Mouse (Mus musculus): ENCODE results near the gene Rpl36-ps4. TPM values are rescaled to one million over a fixed set of nuclear protein-coding genes. Genes with fewer than 3 reads are reported as not detected.
"Not testable (repeated sequence)": the region's sequence is repeated elsewhere in the genome, so short reads cannot be mapped to it uniquely, and the experiment has no call there.

Rpl36-ps4 gene
- polyA plus RNA-seq, 1 experiment from 2014 or later, result not detected

GRCm38 (mm10) chr17:87897175-87897574, 23.6 kb upstream of the Rpl36-ps4 start:
- no peak overlapping the region for H3K27ac ChIP-seq
- no peaks in the 10 kb centered on the region for H3K4me1 ChIP-seq (replicated peaks)

GRCm38 (mm10) chr17:87900677-87901076, 20.1 kb upstream of the Rpl36-ps4 start:
- Histone ChIP-seq H3K9me3 (no peaks in the 10 kb centered on the region), H3K4me3 (replicated peaks) (no peak overlapping the region), H3K4me2 (replicated peaks) (no peak overlapping the region), H3K27me3 (replicated peaks) (no peaks in the 10 kb centered on the region), H3K4me1 (replicated peaks) (no peaks in the 10 kb centered on the region), H3K27ac (no peak overlapping the region), H3K9ac (no peak overlapping the region), H3K36me3 (no peaks in the 10 kb centered on the region)
- no peak for ATAC-seq
- WGBS, result 80% methylated on average over 4 of the region's 4 CpGs

More at GRCm38 (mm10) chr17:87897175-87897574, 23.6 kb upstream of the Rpl36-ps4 start:
- WGBS, result 59% methylated on average over 6 of the region's 6 CpGs
- Histone ChIP-seq H3K4me3 (replicated peaks) (no peak overlapping the region), H3K4me2 (replicated peaks) (no peak overlapping the region), H3K36me3 (no peaks in the 10 kb centered on the region), H3K9me3 (no peaks in the 10 kb centered on the region), H3K27me3 (replicated peaks) (no peaks in the 10 kb centered on the region), H3K9ac (no peak overlapping the region)
- ATAC-seq, result no peak

DNA sequence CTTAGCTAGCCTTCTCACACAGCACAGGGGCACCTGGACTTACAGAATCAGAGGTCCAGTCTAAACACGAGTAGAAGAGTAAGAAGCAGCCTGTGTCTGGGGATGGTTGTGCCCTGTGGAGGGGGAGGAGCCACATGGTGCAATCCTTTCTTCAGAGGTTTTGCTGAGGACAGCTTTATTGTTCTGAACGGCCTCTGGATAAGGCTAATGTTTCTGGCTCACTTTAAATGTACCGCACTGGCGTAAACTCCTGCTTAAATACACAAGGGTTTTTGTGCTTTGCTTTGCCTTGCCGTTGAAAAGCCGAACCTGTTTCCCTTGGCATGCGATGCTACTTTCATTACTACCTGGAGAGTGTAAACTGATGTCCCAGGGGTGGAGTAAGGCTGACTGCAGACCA, 19.6 kb upstream of the Rpl36-ps4 start:
- no peaks in the 10 kb centered on the region for H3K27me3 ChIP-seq (replicated peaks)
- no peak for ATAC-seq
- WGBS, result 22% methylated on average over 7 of the region's 7 CpGs
- H3K4me2 ChIP-seq (replicated peaks), result no peak overlapping the region
- H3K9ac ChIP-seq, result no peak overlapping the region
- no peak overlapping the region for H3K4me3 ChIP-seq (replicated peaks)
- no peaks in the 10 kb centered on the region for H3K4me1 ChIP-seq (replicated peaks)
- no peaks in the 10 kb centered on the region for H3K36me3 ChIP-seq
- no peak overlapping the region for H3K27ac ChIP-seq
- no peaks in the 10 kb centered on the region for H3K9me3 ChIP-seq

- H3K4me3 ChIP-seq (replicated peaks), result no peak overlapping the region
- H3K4me1 ChIP-seq (replicated peaks), result no peaks in the 10 kb centered on the region
- no peak overlapping the region for H3K4me2 ChIP-seq (replicated peaks)
- H3K9ac ChIP-seq, result no peak overlapping the region
- no peak for ATAC-seq
- no peaks in the 10 kb centered on the region for H3K27me3 ChIP-seq (replicated peaks)
- no peaks in the 10 kb centered on the region for H3K9me3 ChIP-seq
- 32% methylated on average over 6 of the region's 6 CpGs for WGBS
- H3K27ac ChIP-seq, result no peak overlapping the region
- H3K36me3 ChIP-seq, result no peaks in the 10 kb centered on the region
Observed at GRCm38 (mm10) chr17:87903213-87903612, 17.6 kb upstream of the Rpl36-ps4 start.

GRCm38 (mm10) chr17:87903725-87904124, 17.1 kb upstream of the Rpl36-ps4 start:
- no peak overlapping the region for H3K4me3 ChIP-seq (replicated peaks)
- H3K4me1 ChIP-seq (replicated peaks), result no peaks in the 10 kb centered on the region
- WGBS, result 93% methylated on average over 8 of the region's 8 CpGs
- no peaks in the 10 kb centered on the region for H3K9me3 ChIP-seq
- no peak overlapping the region for H3K9ac ChIP-seq
- no peaks in the 10 kb centered on the region for H3K36me3 ChIP-seq
- no peaks in the 10 kb centered on the region for H3K27me3 ChIP-seq (replicated peaks)
- no peak overlapping the region for H3K4me2 ChIP-seq (replicated peaks)
- no peak for ATAC-seq
- no peak overlapping the region for H3K27ac ChIP-seq

DNA sequence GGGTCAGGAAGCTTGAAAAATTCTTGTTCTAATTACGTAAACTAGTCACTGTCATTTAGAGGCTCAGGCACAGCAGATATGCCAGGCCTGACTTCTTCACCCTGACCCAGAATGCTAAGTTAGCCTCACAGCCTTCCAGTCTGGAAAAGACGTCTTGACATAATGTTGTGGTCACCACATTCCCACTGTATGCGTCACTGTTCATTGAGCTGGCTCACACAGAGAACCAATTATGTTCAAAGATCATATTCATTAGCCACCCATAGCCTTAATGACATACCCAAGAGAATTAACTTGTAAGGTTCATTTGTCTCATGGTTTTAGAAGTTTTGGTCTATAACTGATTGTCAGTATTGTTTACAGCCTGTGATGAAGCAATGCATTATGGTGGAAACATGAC, 5.4 kb upstream of the Rpl36-ps4 start:
- Histone ChIP-seq H3K4me3 (replicated peaks) (no peak overlapping the region), H3K4me2 (replicated peaks) (no peak overlapping the region), H3K27me3 (replicated peaks) (no peaks in the 10 kb centered on the region), H3K27ac (no peak overlapping the region), H3K36me3 (no peaks in the 10 kb centered on the region), H3K4me1 (replicated peaks) (no peaks in the 10 kb centered on the region), H3K9ac (no peak overlapping the region), H3K9me3 (no peaks in the 10 kb centered on the region)
- no peak for ATAC-seq
- 88% methylated on average over 3 of the region's 3 CpGs for WGBS

DNA sequence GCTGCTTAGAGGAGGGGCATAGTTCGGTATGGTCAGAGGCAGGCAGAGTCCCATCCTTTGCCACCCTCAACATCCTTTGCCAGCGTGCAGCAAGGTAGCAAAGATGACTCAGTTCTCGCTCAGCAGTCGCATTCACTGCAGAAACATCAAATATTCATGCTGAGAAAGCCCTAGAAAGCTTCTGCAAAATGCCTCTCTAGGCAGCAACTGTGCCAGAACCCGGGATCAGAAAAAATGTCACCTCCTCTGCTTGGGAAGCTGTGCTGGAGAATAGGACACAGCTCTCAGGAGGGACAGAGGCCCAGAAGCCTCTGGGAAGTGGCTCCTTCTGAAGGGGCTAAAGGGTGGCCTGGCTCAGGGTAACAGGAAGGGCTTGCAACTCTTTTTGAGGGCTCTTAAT, 2.7 kb upstream of the Rpl36-ps4 start:
- Histone ChIP-seq H3K36me3 (no peaks in the 10 kb centered on the region), H3K4me3 (replicated peaks) (no peak overlapping the region), H3K4me2 (replicated peaks) (no peak overlapping the region), H3K27me3 (replicated peaks) (no peaks in the 10 kb centered on the region), H3K9me3 (no peaks in the 10 kb centered on the region), H3K9ac (no peak overlapping the region), H3K4me1 (replicated peaks) (no peaks in the 10 kb centered on the region), H3K27ac (no peak overlapping the region)
- no peak for ATAC-seq
- WGBS, result 76% methylated on average over 5 of the region's 5 CpGs

DNA sequence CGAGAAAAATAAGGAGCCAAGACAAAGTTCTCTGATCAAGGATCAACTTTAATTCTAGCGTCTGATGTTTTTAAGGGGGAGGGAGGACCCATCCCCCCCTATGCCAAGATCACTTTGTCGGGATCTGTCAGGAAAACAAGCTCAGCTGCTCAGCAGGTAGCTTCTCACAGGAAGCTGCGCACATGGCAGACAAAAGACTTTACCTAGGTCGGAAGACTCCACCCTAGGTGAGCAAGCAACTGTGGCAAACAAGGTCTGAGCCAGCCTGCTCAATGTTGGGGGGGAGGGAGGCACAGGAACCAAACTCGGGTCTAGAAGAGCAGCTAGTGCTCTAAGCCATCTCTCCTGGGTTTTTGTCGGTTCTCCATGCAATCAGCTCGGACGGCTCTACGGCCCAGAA, 13.5 kb downstream of the Rpl36-ps4 start:
- H3K27me3 ChIP-seq (replicated peaks), result no peaks in the 10 kb centered on the region
- no peaks in the 10 kb centered on the region for H3K4me1 ChIP-seq (replicated peaks)
- H3K4me2 ChIP-seq (replicated peaks), result no peak overlapping the region
- H3K4me3 ChIP-seq (replicated peaks), result no peak overlapping the region
- no peak for ATAC-seq
- no peaks in the 10 kb centered on the region for H3K36me3 ChIP-seq
- WGBS, result 76% methylated on average over 10 of the region's 10 CpGs
- no peak overlapping the region for H3K9ac ChIP-seq
- no peaks in the 10 kb centered on the region; the same call in 1 of the 2 replicates for H3K9me3 ChIP-seq
- no peak overlapping the region for H3K27ac ChIP-seq

- H3K27ac ChIP-seq, result no peak overlapping the region
- 83% methylated on average over 8 of the region's 8 CpGs for WGBS
- no peaks in the 10 kb centered on the region; the same call in 1 of the 2 replicates for H3K9me3 ChIP-seq
- H3K9ac ChIP-seq, result no peak overlapping the region
- H3K4me1 ChIP-seq (replicated peaks), result no peaks in the 10 kb centered on the region
- no peaks in the 10 kb centered on the region for H3K36me3 ChIP-seq
- ATAC-seq, result no peak
- no peak overlapping the region for H3K4me3 ChIP-seq (replicated peaks)
- H3K27me3 ChIP-seq (replicated peaks), result no peaks in the 10 kb centered on the region
- no peak overlapping the region for H3K4me2 ChIP-seq (replicated peaks)
Observed at GRCm38 (mm10) chr17:87934736-87935135, 14.0 kb downstream of the Rpl36-ps4 start.

DNA sequence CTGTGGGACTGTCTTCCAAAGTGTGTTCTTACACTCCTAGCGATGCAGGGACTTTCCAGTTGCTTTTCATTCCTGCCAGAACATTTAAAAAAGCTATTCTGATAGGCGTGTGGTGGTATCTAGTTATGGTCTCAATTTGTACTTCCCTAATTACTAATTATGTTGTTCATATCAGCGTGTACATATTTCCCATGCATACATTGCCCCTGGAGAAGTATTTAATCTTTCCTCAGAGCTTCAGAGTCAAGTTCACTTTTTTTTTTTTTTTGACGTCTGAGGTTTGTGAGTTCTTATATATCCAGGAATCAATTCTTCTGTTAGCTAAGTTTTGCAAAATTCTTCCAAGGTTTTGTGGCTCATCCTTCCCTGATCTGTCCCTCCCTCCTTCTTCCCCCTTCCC, 15.4 kb downstream of the Rpl36-ps4 start:
- no peaks in the 10 kb centered on the region; the same call in 1 of the 2 replicates for H3K9me3 ChIP-seq
- H3K27ac ChIP-seq, result no peak overlapping the region
- H3K9ac ChIP-seq, result no peak overlapping the region
- H3K36me3 ChIP-seq, result no peaks in the 10 kb centered on the region
- H3K4me3 ChIP-seq (replicated peaks), result no peak overlapping the region
- no peak for ATAC-seq
- 83% methylated on average over 4 of the region's 4 CpGs for WGBS
- no peak overlapping the region for H3K4me2 ChIP-seq (replicated peaks)
- no peaks in the 10 kb centered on the region for H3K27me3 ChIP-seq (replicated peaks)
- H3K4me1 ChIP-seq (replicated peaks), result no peaks in the 10 kb centered on the region

DNA sequence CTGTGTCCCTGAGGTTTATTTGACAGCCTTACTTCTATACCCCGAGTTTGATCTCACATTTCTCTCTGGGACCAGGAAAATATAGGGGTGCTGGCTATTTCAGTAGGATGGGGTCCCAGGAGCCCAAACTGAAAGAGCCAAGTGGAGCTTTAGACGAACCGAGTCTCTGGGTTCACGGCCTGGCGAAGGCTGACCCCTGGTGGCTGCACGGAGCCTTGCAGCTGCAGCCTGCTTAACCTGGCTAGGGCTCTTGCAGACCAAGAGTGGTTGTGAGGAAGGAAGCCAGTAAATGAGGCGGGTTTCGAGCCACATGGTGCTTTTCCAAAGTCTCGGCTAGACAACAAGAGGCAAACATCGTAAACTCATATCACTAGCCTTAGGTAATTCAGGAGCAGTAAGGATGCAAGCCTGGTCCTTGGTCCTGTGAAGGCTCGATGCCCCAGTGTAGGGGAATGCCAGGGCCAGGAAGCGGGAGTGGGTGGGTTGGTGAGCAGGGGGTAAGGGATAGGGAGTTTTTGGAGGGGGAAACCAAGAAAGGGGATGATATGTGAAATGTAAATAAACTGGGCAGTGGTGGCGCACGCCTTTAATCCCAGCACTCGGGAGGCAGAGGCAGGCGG, 28.3 kb downstream of the Rpl36-ps4 start:
- WGBS, result 41% methylated on average over 16 of the region's 16 CpGs
- Histone ChIP-seq H3K36me3 (no peaks in the 10 kb centered on the region), H3K27me3 (replicated peaks) (no peaks in the 10 kb centered on the region), H3K4me3 (replicated peaks) (no peak overlapping the region), H3K9ac (no peak overlapping the region), H3K9me3 (no peaks in the 10 kb centered on the region), H3K4me1 (replicated peaks) (no peaks in the 10 kb centered on the region), H3K27ac (no peak overlapping the region), H3K4me2 (replicated peaks) (no peak overlapping the region)
- peak; percentile 75 for ATAC-seq

DNA sequence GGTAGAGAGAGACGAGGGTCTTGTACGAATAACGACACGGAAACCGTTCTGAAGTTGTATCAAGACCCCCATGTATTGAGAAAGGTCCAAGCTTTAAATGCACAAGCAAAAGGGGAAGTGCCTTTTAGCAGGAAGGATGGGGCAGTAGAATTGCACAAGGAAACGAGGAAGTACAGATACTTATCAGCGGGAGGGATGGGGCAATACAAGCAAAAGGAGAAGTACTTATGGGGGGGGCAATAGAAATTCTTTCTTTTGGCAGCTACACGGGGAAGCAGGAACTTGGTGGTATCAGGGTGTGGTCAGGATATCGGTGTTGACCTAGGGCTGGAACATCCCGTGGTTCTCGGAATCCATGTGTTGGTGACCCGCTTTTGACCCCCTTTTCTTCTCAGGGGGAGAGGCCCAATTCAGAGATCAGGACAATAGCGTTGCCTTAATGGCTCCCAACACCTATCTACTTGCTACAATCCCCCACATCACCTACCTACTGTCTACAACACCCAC, 33.9 kb downstream of the Rpl36-ps4 start:
- not testable (repeated sequence) for H3K9ac ChIP-seq; H3K27me3 ChIP-seq (replicated peaks); H3K4me1 ChIP-seq (replicated peaks); H3K4me3 ChIP-seq (replicated peaks); H3K36me3 ChIP-seq; H3K9me3 ChIP-seq; ATAC-seq; H3K4me2 ChIP-seq (replicated peaks); H3K27ac ChIP-seq
- WGBS, result 87% methylated on average over 13 of the region's 13 CpGs

DNA sequence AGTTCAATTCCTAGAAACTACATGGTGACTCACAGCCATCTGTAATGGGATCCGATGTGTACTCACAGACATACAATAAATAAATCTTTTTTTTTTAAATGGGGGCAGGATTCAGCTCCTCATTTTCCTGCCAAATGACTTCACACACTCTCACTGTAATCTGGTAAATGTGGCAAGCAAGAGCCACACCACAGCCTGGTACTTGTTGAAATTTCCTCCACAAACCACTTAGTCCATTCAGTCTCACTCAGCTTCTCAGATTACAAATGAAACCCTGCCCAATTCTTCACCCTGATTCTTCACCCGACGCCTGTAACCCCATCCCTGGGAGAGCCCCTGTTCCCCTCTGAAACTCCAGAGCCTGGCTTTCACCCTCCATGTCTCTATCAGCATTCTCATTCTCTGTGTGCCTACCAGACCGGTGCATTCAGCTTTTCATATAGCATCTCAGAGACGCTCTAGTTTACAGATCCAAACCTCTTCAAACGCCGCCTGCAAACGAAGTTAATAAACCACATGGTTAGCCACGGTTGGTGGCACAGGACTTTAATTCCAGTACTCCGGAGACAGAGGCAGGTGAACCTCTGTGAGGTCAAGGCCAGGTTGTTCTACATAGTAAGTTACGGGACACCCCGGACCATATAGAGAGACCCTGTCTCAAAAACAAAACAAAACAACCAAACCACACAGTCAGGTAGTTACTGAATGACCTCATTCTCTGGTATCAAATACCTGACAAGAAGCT, 36.5 kb downstream of the Rpl36-ps4 start:
- ATAC-seq, result no peak
- Histone ChIP-seq H3K27ac (no peak overlapping the region), H3K4me2 (replicated peaks) (no peak overlapping the region)

More for the DNA sequence above, 36.5 kb downstream of the Rpl36-ps4 start:
- WGBS, result 76% methylated on average over 12 of the region's 12 CpGs
- H3K27me3 ChIP-seq (replicated peaks), result no peaks in the 10 kb centered on the region
- no peaks in the 10 kb centered on the region for H3K36me3 ChIP-seq
- H3K4me3 ChIP-seq (replicated peaks), result no peak overlapping the region
- H3K4me1 ChIP-seq (replicated peaks), result no peaks in the 10 kb centered on the region
- no peak overlapping the region for H3K9ac ChIP-seq
- H3K9me3 ChIP-seq, result no peaks in the 10 kb centered on the region

All from intestine, embryonic 15.5 days (tissue).